Mouse (Mus musculus) naive thymus-derived CD4-positive, alpha-beta T cell, adult 2 months (primary cell): ENCODE measurements around the gene Slc31a2.
A peak's percentile ranks its signal among the peaks of the same experiment; 100 is the strongest.
"Not testable (repeated sequence)": the region's sequence is repeated elsewhere in the genome, so short reads cannot be mapped to it uniquely, and the experiment has no call there.

Experiments
- DNase-seq: peaks from one replicate; pipeline ENCODE4 v3.0.0-alpha.2; 2011; ENCODE audit warnings: low read depth

Gene Slc31a2

GRCm38 (mm10) chr4:62262276-62262675 is at the start of gene Slc31a2:
Slc31a2 (plus strand) TSS chr4:62262562.
- DNase-seq, result no peak

GRCm38 (mm10) chr4:62213490-62213889 is 48.9 kb upstream of the Slc31a2 start:
- no peak for DNase-seq

DNA sequence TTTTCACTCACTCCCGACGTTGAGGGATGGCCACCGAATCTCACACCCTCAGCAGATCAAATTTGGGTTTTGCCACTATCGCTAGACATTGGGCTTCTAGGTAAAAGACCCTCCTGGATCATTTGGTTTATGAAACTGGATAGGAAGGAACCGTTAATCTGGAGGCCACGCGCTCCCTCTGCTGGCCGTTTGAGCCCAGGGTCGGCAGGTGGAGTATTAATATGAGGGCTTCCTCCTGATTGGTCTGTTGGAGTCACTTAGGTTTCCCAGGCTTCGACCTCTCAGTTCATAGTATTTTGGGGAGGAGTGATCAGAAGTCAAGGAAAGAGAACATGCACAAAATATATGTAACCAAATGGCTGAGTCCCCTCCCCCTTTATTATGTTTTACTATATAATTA is 34.0 kb upstream of the Slc31a2 start:
- DNase-seq, result no peak

DNA sequence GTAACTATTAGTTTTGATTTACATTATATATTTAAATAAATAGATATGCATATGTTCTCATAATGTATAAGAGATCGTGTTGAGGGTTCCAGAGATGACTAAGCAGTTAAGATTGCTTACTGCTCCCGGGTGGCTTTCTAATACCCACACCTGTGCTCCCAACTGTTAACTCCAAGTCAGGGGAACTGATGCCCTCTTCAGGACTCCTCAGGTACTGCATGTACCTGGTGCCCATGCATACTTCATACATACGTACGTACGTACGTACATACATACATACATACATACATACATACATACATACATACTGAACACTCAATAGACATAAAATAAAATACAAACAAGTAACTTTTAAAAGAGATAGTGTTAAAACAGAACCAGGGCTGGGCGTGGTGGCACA is 32.9 kb upstream of the Slc31a2 start:
- DNase-seq, result peak; percentile 2

GRCm38 (mm10) chr4:62230153-62230552 is 32.2 kb upstream of the Slc31a2 start:
- DNase-seq, result no peak

GRCm38 (mm10) chr4:62230769-62231168 is 31.6 kb upstream of the Slc31a2 start, which contains the start of gene Zfp37:
Zfp37 (minus strand) TSS chr4:62231047.
- DNase-seq, result no peak

GRCm38 (mm10) chr4:62240586-62240985 is 21.8 kb upstream of the Slc31a2 start:
- no peak for DNase-seq

GRCm38 (mm10) chr4:62248328-62248727 is 14.0 kb upstream of the Slc31a2 start:
- no peak for DNase-seq

DNA sequence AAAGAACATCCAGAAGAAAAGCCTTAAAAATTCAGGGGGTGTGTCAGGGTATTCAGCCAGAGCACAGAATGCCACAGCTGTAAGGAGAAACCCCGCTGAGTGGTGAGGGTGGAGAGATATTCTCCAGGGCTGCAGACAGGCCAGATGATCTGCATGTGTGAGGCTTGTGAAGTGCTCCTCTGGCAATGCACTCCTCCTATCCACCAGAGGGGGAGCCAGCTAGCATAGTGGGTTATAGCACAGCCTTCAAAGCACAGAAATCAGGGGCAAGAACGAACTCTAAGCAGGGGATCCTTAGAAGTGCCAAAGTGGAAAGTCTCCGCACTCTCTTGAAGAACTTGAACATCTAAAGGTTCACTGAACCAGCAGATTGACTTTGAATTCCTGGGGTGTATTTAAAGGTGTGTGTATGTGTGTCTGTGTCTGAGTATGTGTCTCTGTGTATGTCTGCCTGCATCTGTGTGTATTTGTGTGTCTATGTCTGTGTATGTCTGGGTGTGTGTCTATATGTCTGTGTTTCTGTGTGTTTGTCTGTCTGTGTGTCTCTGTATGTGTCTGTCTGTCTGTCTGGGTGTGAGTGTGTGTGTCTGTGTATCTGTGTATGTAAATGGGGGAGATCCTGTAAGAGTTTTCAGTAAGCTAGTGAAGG is 11.3 kb upstream of the Slc31a2 start:
- DNase-seq, result no peak

DNA sequence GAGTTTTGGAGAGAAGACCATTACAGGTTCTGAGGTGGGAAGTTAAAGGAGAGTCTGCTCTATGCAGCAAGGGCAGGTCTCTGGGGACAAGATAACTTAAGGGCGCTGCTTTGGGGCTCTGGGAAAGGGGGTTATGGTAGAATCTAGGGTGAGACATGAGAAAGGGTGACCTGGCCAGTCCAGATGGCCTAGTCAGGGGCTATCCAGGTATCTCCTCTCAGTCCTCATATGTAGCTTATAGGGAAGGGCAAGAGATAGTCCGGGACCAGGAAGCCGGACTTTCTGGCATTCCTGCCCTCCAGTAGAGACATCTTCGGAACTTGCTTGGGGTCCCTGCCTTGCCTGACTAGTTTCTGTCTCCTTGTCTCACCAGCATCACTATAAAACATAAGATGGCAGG is 10.6 kb upstream of the Slc31a2 start:
- DNase-seq, result no peak

- no peak for DNase-seq
These were observed 7.8 kb upstream of the Slc31a2 start for GRCm38 (mm10) chr4:62254551-62254950.

DNA sequence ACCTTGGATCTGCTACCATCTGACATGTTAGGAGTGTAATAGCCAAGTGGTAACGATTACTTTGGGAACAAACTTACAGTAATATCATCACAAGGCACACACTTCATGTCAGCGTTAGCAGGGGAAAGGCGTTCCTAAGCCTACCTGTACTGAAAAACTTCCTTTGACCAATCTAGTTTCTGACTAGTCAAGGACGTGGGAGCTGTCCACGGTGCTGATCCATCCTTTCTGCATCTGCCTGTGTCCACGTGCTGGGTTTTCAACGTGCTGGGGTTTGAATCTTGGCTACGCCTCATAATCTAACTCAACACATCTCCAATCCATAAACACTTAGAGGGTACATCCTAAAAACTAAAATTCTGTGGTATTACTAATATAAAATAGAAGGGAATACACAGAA is 5.4 kb upstream of the Slc31a2 start:
- peak; percentile 8 for DNase-seq

DNA sequence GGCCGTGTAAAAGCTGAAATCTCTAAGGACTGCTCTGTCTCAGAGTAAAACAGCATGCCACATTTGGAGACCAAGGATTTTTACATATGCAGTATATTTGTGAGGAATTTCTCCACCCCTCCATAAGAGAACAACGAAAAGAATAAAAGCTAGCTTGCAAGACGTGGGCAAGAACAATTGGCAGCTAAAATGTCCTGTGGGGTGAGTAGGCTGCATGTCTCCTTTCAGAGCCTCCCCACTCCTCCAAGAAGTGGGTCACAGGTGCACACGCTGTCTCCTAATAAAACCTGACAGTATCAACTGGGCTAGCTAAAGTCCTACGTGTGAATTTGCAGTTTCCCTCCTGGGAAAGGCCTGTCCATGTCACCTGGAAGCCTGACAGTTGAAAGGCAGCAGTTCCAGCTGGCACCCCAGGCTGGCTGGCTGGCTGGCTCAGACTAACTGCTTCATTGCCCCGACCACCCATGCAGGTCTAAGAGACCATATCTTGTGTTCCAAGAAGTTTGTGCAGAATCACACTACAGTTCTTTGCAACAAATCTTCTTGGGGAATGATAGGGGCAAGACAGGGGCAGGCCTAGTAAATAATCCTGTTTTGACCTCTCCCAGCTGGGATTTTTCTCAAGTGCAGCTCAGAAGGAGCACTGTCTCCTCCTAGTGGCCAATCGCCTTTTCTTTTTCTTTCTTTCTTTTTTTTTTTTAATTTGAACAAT is 927 bp downstream of the Slc31a2 start:
- DNase-seq, result no peak

GRCm38 (mm10) chr4:62265154-62265836 is 2.9 kb downstream of the Slc31a2 start:
- no peak for DNase-seq

DNA sequence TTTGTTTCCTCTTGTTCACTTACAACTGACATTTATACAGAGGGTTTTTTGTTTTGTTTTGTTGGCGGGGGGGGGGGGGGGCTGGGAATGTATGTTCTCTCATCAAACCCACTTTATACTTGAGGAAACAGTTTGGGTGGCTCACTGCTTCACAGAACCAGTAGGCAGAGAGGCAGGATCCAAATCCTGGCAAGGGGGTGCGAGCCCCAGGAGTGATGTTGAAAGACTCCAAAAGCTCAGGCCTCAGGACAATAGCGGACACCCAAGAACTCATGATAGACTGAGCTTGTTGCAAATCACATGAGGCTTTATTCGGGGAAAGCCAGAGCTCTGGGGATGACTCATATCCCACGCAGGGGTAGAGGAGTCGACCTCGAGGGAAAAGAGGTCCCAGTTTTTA is 3.7 kb downstream of the Slc31a2 start:
- DNase-seq, result not testable (repeated sequence)

DNA sequence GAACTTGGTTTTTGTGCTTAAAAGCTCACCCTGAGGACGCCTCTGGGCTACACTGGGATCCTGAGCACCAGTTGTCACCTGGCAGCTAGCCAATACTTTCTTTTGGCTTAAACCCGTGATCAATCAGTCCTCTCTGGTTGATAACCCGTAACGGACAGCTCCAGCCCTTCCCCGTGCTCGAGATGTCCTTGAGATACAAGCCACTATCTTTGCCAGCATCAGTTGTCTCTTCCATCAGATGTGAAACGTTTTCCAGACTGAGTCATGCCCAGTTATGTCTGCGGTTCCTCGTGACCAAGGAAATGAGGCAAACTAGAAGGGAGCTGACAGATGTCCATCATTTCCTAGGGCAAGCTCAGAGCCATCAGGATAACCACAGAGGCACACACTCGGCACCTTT is 4.7 kb downstream of the Slc31a2 start:
- DNase-seq, result no peak

GRCm38 (mm10) chr4:62272696-62273095 is 10.3 kb downstream of the Slc31a2 start:
- no peak for DNase-seq

GRCm38 (mm10) chr4:62273916-62274315 is 11.6 kb downstream of the Slc31a2 start:
- DNase-seq, result no peak

GRCm38 (mm10) chr4:62274841-62275536 is 12.6 kb downstream of the Slc31a2 start:
- no peak for DNase-seq

- no peak for DNase-seq
These were observed 14.3 kb downstream of the Slc31a2 start for GRCm38 (mm10) chr4:62276642-62277041.

- no peak for DNase-seq
These were observed 14.9 kb downstream of the Slc31a2 start for GRCm38 (mm10) chr4:62277222-62277621.

- no peak for DNase-seq
These were observed 15.7 kb downstream of the Slc31a2 start for GRCm38 (mm10) chr4:62278081-62278480.

DNA sequence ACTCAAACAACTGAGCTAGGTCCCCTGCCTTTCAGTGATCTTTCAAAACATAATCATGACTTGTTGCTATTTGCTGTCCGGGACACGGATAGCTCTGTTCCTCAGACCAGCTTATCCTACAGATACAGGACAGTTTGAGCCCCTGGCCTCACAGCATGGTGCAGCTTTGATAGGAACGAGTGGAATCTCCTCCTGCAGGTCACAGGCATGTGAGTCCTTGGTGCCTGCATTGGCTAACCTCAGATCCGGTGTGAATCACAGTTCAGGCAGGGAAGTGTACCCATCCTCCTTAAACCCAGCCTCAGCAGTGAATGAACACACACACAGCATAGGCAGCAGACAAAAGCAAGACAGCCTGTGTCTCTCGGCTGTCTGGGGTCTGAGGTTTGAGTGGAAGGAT is 19.0 kb downstream of the Slc31a2 start:
- no peak for DNase-seq
